Comparison of ENCODE assay signal across 7 mouse cellular contexts in the genomic region with DNA sequence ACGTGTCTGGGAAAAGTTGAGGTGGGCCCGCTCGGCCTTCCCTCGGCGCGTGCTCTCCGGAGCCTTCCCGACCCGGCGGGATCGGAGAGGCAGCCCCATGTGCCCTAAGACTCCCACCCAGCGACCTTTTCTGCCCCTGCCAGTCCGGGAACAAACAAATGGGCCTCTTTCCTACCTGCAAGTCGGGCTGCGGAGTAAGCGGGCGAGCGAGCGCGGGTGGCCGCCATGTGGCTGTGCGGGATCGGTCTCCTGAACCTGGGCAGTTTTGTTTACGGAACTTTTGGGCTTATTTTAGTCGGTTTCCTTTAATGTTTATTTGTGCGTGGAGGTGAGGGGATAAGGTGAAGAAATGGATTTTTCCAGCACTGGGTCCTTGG. TPM values are rescaled to one million over a fixed set of nuclear protein-coding genes. Genes with fewer than 3 reads are reported as not detected.
DNase-seq lines count a peak whose midpoint lies in the region; ATAC-seq and TF ChIP-seq lines count a peak whose summit lies in the region.

No protein-coding gene starts in this region.

- H3K9me3 ChIP-seq in lung, postnatal 0 days (ENCODE audit: low read length): no peaks in the 10 kb centered on the region
- no peaks in the 10 kb centered on the region for H3K9me3 ChIP-seq in limb, embryonic 13.5 days
- no peaks in the 10 kb centered on the region for H3K9me3 ChIP-seq in neural tube, embryonic 15.5 days (replicated peaks)

- peaks cover 12% of the 10 kb centered on the region; the same call in 1 of the 2 replicates for H3K4me1 ChIP-seq in lung, postnatal 0 days (ENCODE audit: insufficient read depth, low read depth, low read length)
- H3K4me1 ChIP-seq in limb, embryonic 13.5 days: peaks cover 28% of the 10 kb centered on the region
- peaks cover 32% of the 10 kb centered on the region for H3K4me1 ChIP-seq in neural tube, embryonic 15.5 days

- H3K4me2 ChIP-seq in lung, postnatal 0 days (replicated peaks; ENCODE audit: low read depth, low read length): peak overlapping the region; percentile 95
- H3K4me2 ChIP-seq in limb, embryonic 13.5 days (replicated peaks): peak overlapping the region; percentile 81
- peak overlapping the region; percentile 99 for H3K4me2 ChIP-seq in neural tube, embryonic 15.5 days

- H3K9ac ChIP-seq in lung, postnatal 0 days (replicated peaks; ENCODE audit: low read depth): peak overlapping the region; percentile 98
- peak overlapping the region; percentile 98 for H3K9ac ChIP-seq in limb, embryonic 13.5 days
- H3K9ac ChIP-seq in neural tube, embryonic 15.5 days (replicated peaks): peak overlapping the region; percentile 83

- TF ChIP-seq CTCF in lung, postnatal 0 days (IDR thresholded peaks at IDR 0.05): no peak

- H3K36me3 ChIP-seq in lung, postnatal 0 days (ENCODE audit: insufficient read depth, low read length): no peaks in the 10 kb centered on the region
- H3K36me3 ChIP-seq in limb, embryonic 13.5 days: no peaks in the 10 kb centered on the region
- no peaks in the 10 kb centered on the region for H3K36me3 ChIP-seq in neural tube, embryonic 15.5 days

- whole genome bisulfite sequencing in lung, postnatal 0 days: 0% methylated on average over 26 of the region's 26 CpGs
- under 1% methylated on average over 26 of the region's 26 CpGs for WGBS in limb, embryonic 13.5 days
- WGBS in neural tube, embryonic 15.5 days: under 1% methylated on average over 26 of the region's 26 CpGs

- peak; percentile 21; the same call in 1 of the 2 replicates for TF ChIP-seq EP300 in lung, postnatal 0 days (IDR thresholded peaks at IDR 0.05)

- ATAC-seq in lung, postnatal 0 days: no peak
- ATAC-seq in erythroid progenitor cell, adult 5-6 weeks (replicated peaks; ENCODE audit: low FRiP score, poor library complexity, severe bottlenecking): peak; percentile 11; the same call in 1 of the 2 replicates
- ATAC-seq in limb, embryonic 13.5 days (ENCODE audit: low FRiP score, low read depth): no peak
- ATAC-seq in neural tube, embryonic 15.5 days (ENCODE audit: low FRiP score): no peak
- no peak for ATAC-seq in frontal cortex, adult (ENCODE audit: low TSS enrichment)

- no peaks in the 10 kb centered on the region for H3K27me3 ChIP-seq in lung, postnatal 0 days (replicated peaks; ENCODE audit: insufficient read depth, low read length)
- H3K27me3 ChIP-seq in limb, embryonic 13.5 days: no peaks in the 10 kb centered on the region
- no peaks in the 10 kb centered on the region for H3K27me3 ChIP-seq in neural tube, embryonic 15.5 days (replicated peaks)

- peak overlapping the region; percentile 97 for H3K4me3 ChIP-seq in lung, postnatal 0 days (ENCODE audit: low read depth, low read length)
- peak overlapping the region; percentile 99 for H3K4me3 ChIP-seq in limb, embryonic 13.5 days
- H3K4me3 ChIP-seq in neural tube, embryonic 15.5 days (replicated peaks): peak overlapping the region; percentile 78

- DNase-seq in lung, postnatal 0 days (ENCODE audit: low spot score): no peak
- no peak for DNase-seq in lung, postnatal 25 days (ENCODE audit: low spot score)
- DNase-seq in urinary bladder, postnatal 10 days (ENCODE audit: low spot score): no peak

- peak overlapping the region; percentile 100 for H3K27ac ChIP-seq in lung, postnatal 0 days (ENCODE audit: low read length)
- H3K27ac ChIP-seq in limb, embryonic 13.5 days: peak overlapping the region; percentile 96
- peak overlapping the region; percentile 94 for H3K27ac ChIP-seq in neural tube, embryonic 15.5 days (replicated peaks)

RNA-seq across cellular contexts. Expression of gene Hnrnpf, which starts 7.8 kb away (rescaled TPM):
- 393 and 433 TPM in 2 replicates for polyA plus RNA-seq in lung, postnatal 0 days (2015; fragmentation: Nextera tagmentation; extraction: Ambion mirVana)
- total RNA-seq in erythroid progenitor cell, adult 5-6 weeks (2015; ENCODE audit: low replicate concordance): 403 and 407 TPM in 2 replicates
- total RNA-seq in erythroid progenitor cell, adult 5-6 weeks (2017; ENCODE audit: low replicate concordance): 524 and 658 TPM in 2 replicates
- 668 and 681 TPM in 2 replicates for polyA plus RNA-seq in limb, embryonic 13.5 days (2015; fragmentation: Nextera tagmentation; extraction: Ambion mirVana)
- 211 and 369 TPM in 2 replicates for polyA plus RNA-seq in neural tube, embryonic 15.5 days (2015; fragmentation: Nextera tagmentation; extraction: Ambion mirVana)

RNA-seq across cellular contexts. Expression of gene Fxyd4, which starts 29.5 kb away (rescaled TPM):
- polyA plus RNA-seq in lung, postnatal 0 days (2015; fragmentation: Nextera tagmentation; extraction: Ambion mirVana): 12.4 and 19.8 TPM in 2 replicates
- not detected in 2 replicates for total RNA-seq in erythroid progenitor cell, adult 5-6 weeks (2015; ENCODE audit: low replicate concordance)
- not detected in 2 replicates for total RNA-seq in erythroid progenitor cell, adult 5-6 weeks (2017; ENCODE audit: low replicate concordance)
- 2.7 and 4.7 TPM in 2 replicates for polyA plus RNA-seq in limb, embryonic 13.5 days (2015; fragmentation: Nextera tagmentation; extraction: Ambion mirVana)
- 3.0 and 3.6 TPM in 2 replicates for polyA plus RNA-seq in neural tube, embryonic 15.5 days (2015; fragmentation: Nextera tagmentation; extraction: Ambion mirVana)

RNA-seq across cellular contexts. Expression of gene Zfp239, which starts 46.1 kb away (rescaled TPM):
- 0.97 and 1.3 TPM in 2 replicates for polyA plus RNA-seq in lung, postnatal 0 days (2015; fragmentation: Nextera tagmentation; extraction: Ambion mirVana)
- 1.4 TPM in 1 of 2 replicates, not detected in the other for total RNA-seq in erythroid progenitor cell, adult 5-6 weeks (2015; ENCODE audit: low replicate concordance)
- total RNA-seq in erythroid progenitor cell, adult 5-6 weeks (2017; ENCODE audit: low replicate concordance): 1.0 and 1.1 TPM in 2 replicates
- polyA plus RNA-seq in limb, embryonic 13.5 days (2015; fragmentation: Nextera tagmentation; extraction: Ambion mirVana): 14.4 and 16.3 TPM in 2 replicates
- 15.3 and 15.9 TPM in 2 replicates for polyA plus RNA-seq in neural tube, embryonic 15.5 days (2015; fragmentation: Nextera tagmentation; extraction: Ambion mirVana)
